Mouse (Mus musculus) cerebellum, postnatal 25 days (tissue): Measurements from ENCODE around the gene Chst14.

ENCODE experiments used
- DNase-seq, 2 experiments: peaks; one replicate each; pipeline ENCODE4 v3.0.0; 2021; ENCODE audit warnings: mixed read lengths in 2 of 2

Chst14 gene

GRCm38 (mm10) chr2:118972048-118972447, 45.8 kb downstream of the Chst14 start:
- no peak for DNase-seq

- peak; percentile 92 to 93 for DNase-seq
Measured at GRCm38 (mm10) chr2:118972687-118973376, 46.5 kb downstream of the Chst14 start.

GRCm38 (mm10) chr2:118975855-118976254, 49.6 kb downstream of the Chst14 start:
- DNase-seq, result peak in 1 of 2 experiments; percentile 38

GRCm38 (mm10) chr2:118976282-118976929, 50.1 kb downstream of the Chst14 start:
- DNase-seq, result peak; percentile 94 to 95

GRCm38 (mm10) chr2:118976941-118977340, 50.6 kb downstream of the Chst14 start:
- peak in 1 of 2 experiments; percentile 18 for DNase-seq

- no peak for DNase-seq
Measured at GRCm38 (mm10) chr2:118978064-118978463, 51.8 kb downstream of the Chst14 start.
